Mouse (Mus musculus) cerebellum, postnatal 25 days (tissue): Measurements from ENCODE around the gene Galnt18.
A peak's percentile ranks its signal among the peaks of the same experiment; 100 is the strongest.

Experiments used
- DNase-seq, 2 experiments: peaks; one replicate each; pipeline ENCODE4 v3.0.0; 2021; ENCODE audit warnings: mixed read lengths in 2 of 2

Galnt18 gene

DNA sequence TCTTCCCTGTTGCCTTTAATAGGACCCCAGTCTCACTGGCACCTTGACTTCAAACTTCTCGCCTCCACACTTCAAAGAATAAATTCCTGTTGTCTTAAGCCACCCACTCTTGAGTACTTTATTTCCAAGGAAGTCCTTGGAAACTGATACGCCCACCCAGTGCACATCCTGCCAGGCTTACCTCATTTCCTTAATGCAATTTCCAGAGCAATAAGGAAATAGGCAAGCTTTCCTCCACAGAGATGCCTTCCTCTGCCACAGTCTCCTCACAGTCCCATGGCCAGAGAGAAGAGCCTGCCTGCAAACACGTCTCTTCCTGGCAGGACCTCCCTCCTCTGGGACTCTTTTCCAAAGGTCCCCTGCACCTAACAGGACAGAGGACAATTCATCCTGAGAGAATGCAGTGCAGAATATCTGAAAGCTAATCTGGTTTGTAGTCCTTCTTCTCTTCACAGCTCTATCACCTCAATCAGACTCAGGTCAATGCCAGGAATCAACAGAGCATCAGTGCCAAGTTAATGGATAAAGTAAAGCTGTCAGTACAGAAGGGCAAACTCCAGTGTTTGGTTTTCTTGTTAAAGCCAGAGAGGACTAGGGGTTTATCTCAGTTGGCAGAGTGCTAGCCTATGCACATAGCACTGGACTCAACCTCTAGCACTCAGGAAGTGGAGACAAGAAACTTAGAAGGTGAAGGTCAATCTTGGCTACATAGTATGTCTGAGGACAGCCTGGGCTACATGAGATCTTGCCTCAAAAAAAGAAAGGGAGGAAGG, 65.8 kb downstream of the Galnt18 start:
- no peak for DNase-seq

DNA sequence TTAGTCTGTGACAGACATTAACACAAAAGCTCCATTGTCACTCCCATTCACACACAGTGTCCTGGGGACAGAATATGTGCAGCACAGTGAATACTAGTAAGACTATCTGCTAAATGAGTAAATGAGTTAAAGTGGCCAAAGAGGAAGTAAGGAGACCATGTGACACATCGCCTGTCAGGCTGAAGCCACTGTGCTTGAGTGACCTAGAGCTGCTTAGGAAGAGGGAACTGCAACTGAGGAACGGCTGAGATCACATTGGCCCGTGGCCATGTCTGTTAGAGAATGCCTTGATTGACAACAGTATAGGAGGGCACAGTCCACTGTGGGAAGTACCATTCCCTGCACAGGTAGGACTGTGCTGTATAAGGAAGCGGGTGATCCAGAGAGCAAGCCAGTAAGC, 67.0 kb downstream of the Galnt18 start:
- no peak for DNase-seq

GRCm38 (mm10) chr7:111711045-111711808, 68.5 kb downstream of the Galnt18 start:
- no peak for DNase-seq

- no peak for DNase-seq
Observed at GRCm38 (mm10) chr7:111710311-111710710, 69.5 kb downstream of the Galnt18 start.

GRCm38 (mm10) chr7:111708563-111708962, 71.2 kb downstream of the Galnt18 start:
- no peak for DNase-seq

- no peak for DNase-seq
Observed at GRCm38 (mm10) chr7:111702961-111703360, 76.8 kb downstream of the Galnt18 start.

DNA sequence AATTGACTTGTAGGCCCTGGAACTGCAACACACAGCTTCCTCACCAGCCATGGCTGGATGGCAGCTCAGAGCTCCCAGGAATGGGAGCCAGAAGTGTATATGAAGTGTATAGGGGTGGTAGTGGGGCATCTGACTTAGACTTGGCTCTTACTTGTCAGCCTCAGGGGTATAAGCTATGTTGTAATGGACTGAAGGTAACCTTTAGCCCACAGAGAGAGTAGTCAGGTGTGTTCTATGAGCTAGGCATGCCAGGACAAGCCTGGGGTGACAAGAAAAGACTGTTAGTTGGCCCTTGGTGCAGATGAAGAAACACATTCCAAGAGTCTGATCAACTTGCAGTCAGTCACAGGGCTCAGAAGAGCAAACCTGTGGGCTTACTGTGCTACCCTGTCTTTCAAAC, 78.0 kb downstream of the Galnt18 start:
- DNase-seq = no peak

- no peak for DNase-seq
Observed at GRCm38 (mm10) chr7:111699446-111699845, 80.3 kb downstream of the Galnt18 start.

GRCm38 (mm10) chr7:111696226-111696625, 83.6 kb downstream of the Galnt18 start:
- no peak for DNase-seq

GRCm38 (mm10) chr7:111694312-111694711, 85.5 kb downstream of the Galnt18 start:
- peak; percentile 72 to 81 for DNase-seq

- DNase-seq = peak; percentile 59 to 75
Observed at GRCm38 (mm10) chr7:111692641-111693261, 87.0 kb downstream of the Galnt18 start.

- no peak for DNase-seq
Observed at GRCm38 (mm10) chr7:111680108-111680507, 99.7 kb downstream of the Galnt18 start.

GRCm38 (mm10) chr7:111676483-111676882, 103.3 kb downstream of the Galnt18 start:
- no peak for DNase-seq

- no peak for DNase-seq
Observed at GRCm38 (mm10) chr7:111672467-111672866, 107.3 kb downstream of the Galnt18 start.

DNA sequence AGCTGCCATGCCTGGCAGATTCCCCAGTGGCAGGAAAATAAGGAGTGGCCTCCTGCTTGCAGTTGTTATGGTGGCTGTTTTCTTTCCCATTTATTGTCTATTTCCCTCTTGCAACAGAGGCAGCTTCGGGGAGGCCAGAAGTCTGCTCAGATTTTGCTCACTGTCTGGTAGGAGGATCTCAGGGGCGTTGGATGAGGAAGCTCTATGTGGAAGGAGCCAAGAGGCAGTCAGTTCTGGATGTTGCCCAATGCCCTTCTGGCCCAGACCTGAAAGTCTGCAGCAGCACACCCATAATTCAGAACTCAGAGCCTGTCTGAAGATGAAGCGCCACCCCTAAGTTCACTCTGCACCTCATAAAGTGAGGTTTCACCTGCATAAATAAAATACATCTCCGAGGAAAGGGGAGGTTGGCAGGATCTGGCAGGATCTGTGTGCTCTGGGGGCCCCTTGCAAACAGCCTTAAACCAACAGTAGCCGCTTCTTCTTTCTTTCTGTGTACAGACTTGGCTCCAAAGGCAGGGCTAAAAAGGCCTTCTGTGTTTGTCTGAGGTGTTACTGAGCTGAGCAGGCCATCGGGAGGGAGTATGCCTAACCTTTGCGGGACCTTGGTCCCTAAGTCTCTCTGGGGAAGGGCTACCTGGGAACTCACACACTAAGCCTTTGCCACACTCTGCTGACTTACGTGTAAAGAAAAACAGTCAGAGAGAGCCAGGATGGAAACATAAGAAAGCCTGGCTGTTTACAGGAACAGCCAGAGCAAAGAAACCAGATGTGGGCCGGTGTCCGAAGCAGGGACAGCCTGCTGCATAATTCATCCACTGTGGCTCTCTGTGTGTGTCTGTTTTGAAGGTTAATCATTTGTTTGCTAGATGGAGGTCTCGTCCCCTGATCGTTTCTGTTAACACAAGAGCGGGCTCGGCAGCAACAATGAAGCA, 116.4 kb downstream of the Galnt18 start:
- peak; percentile 36 to 39 for DNase-seq

- no peak for DNase-seq
Observed at GRCm38 (mm10) chr7:111658579-111658978, 121.2 kb downstream of the Galnt18 start.

GRCm38 (mm10) chr7:111655002-111655401, 124.8 kb downstream of the Galnt18 start:
- peak in 1 of 2 experiments; percentile 12 for DNase-seq

DNA sequence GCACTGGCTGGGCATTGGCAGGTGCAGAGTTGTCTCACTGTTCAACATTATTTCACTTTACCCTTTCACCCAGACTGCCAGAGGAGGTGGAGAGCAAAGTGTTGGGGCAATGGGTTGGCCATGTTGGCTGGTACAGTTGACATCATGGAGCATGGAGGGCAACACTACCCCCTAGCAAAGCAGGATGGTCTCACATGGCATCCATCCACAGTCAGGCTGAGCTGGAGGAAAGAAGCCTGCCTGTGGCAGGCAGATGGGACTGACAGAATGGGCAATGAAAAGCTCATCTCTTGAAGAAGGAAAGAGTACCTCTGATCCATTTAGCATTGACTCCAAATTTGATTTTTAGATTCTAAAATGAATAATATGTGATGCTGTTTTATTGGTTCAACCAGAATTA, 125.3 kb downstream of the Galnt18 start:
- DNase-seq = no peak

DNA sequence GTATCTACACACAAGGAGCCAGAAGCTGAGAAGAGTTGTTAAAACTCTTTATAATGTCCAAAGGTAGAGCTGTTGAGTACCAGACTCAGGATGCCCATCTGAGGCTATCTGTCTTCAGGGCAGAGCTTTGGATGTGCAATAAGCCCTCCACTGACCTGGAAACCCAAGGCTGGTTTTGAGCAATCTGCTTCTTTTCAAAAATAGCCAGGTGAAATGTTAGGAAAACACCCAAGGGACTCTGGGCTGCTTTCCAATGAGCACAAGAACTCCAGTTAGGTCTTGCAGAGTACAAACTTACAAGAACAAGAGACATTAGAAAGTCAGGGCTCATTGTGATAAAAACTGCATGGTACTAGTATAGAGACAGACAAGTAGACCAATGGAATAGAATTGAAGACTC, 135.4 kb downstream of the Galnt18 start:
- DNase-seq = peak in 1 of 2 experiments; percentile 30

- DNase-seq = no peak
Observed at GRCm38 (mm10) chr7:111638899-111639298, 140.9 kb downstream of the Galnt18 start.

DNA sequence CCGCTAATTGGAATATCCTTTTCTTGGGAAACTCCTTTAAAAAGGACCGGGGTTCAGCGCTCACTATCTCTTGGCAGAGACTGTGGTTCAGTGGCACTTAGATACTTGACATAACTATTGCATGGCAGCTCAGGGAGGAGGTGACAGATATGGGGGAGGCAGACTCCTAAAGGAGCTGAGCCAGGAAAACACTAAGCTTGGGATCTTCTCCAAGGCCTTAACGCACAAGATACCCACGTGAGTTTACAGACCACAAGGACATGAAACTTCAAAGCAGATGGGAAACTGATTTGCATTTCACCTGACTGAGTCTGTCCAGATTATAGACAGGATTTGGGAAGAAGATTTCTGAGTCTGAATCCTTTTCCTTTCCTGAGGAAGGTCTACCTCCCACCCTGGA, 141.3 kb downstream of the Galnt18 start:
- DNase-seq = no peak

DNA sequence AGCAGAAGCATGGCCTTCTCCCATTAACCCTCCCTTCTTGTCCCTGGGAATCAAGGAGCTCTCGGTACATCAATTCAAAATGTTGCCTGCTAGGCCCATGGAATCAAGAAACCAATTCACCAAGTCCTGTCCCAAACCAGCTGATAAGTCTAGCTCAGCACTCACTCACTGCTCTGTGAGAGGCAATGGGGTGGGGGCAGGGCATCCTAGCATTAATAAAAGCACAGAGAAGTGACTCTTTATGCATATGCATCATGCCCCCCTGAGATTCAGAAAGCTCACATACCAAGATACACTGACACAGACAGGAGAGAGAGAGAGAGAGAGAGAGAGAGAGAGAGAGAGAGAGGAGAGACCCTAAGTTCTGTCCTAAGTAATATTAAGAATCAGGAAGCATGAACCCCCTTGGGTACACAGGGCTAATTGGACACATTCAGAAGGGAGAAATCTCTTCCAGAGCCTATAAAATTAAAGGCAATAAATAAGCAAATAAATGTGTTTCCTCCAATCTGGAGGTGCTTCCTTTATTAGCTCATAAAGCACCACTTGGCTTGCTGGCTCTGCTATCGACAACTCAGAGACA, 141.8 kb downstream of the Galnt18 start:
- DNase-seq = no peak
